Mouse (Mus musculus) ZHBTc4 (cell line): ENCODE results near the gene Tep1.
"Not testable (repeated sequence)": the region's sequence is repeated elsewhere in the genome, so short reads cannot be mapped to it uniquely, and the experiment has no call there.

Experiments
- DNase-seq: peaks from one replicate; pipeline ENCODE4 v3.0.0-alpha.2; 2011; ENCODE audit warnings: low read depth, low spot score

The Tep1 gene

GRCm38 (mm10) chr14:50868211-50868610 is 2.1 kb downstream of the Tep1 start:
- no peak for DNase-seq

DNA sequence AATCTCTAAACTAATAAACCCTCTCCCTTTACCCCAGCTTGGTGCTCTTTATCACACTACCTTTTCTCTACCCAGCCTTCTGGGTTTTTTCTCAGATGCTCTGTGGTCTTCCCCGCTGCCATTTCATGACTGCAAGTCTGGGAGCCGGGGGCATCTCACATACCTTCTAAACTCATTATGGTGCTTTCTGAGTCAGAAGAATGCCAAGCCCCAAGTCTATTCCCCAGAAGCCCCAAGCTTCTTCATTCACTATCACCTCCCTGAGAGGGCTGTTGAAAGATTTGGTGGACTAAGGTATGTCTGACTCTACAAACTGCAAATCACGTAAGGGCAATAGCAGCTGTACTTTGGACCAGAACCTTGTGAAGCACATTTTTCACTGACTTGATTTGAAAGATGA is 3.4 kb downstream of the Tep1 start:
- no peak for DNase-seq

- DNase-seq: not testable (repeated sequence)
Measured at GRCm38 (mm10) chr14:50865005-50865404, 5.4 kb downstream of the Tep1 start.

GRCm38 (mm10) chr14:50862641-50863040 is 7.7 kb downstream of the Tep1 start:
- peak; percentile 31 for DNase-seq

DNA sequence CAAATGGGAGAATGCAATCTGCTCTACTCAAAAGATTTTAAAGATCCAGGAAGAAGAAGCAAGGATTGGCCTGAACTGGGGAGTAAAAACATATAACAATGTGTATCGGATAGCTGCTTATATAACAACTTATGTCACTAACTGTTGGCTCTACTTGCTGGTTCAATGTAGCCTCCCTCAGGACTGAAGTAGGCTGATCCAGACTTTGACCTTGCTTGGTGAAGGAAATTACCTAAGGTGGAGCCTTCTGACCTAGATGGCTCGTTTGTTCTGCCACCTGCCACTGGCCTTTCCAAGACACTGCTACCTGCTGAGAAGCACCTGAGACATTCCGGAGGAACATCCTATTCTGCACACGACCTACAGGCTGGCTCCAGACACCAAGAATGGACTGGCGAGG is 14.6 kb downstream of the Tep1 start:
- DNase-seq: no peak

DNA sequence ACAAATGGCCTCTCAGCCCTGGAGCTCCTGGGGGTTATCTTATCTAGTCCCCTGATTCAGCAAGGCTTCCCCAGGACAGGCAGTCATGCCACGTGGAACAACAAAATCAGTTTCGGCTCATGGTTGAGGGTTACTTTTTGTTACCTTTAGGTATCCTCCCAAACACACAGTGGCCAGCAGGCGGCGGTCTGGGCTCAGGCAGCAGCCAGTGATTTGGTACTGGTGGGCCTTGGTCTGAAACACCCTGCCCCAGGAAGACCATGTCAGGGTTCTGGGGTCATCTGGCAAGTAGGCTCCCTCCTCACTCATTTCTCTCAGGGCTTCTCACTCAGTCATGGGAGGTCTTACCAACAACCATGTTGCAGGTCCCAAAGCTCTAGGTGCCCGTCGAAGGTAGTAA is 33.1 kb downstream of the Tep1 start:
- peak; percentile 65 for DNase-seq

GRCm38 (mm10) chr14:50834435-50834834 is 35.9 kb downstream of the Tep1 start:
- no peak for DNase-seq

- no peak for DNase-seq
Measured at GRCm38 (mm10) chr14:50833964-50834363, 36.4 kb downstream of the Tep1 start.

- no peak for DNase-seq
Measured at GRCm38 (mm10) chr14:50829878-50830277, 40.5 kb downstream of the Tep1 start.

GRCm38 (mm10) chr14:50826579-50826978 is 43.8 kb downstream of the Tep1 start:
- DNase-seq: no peak

GRCm38 (mm10) chr14:50824219-50824618 is 46.1 kb downstream of the Tep1 start:
- DNase-seq: no peak

DNA sequence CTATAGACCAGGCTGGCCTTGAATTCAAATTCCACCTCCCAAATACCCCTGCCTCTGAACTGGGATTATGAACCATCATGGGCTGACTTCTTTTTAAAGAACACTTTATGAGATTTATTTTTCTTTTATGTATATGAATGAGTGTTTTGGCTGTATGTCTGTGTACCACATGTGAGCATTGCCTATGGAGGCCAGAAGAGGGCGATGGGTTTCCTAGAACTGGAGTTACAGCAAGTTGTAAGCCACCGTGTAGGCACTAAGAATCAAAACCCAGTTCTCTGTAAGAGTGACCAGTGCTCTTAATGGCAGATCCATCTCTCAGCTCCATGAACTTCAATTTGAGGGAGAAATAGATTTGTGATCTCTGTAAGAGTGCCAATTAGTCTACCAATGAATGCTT is 47.1 kb downstream of the Tep1 start:
- no peak for DNase-seq

- no peak for DNase-seq
Measured at GRCm38 (mm10) chr14:50813060-50813459, 57.3 kb downstream of the Tep1 start.

DNA sequence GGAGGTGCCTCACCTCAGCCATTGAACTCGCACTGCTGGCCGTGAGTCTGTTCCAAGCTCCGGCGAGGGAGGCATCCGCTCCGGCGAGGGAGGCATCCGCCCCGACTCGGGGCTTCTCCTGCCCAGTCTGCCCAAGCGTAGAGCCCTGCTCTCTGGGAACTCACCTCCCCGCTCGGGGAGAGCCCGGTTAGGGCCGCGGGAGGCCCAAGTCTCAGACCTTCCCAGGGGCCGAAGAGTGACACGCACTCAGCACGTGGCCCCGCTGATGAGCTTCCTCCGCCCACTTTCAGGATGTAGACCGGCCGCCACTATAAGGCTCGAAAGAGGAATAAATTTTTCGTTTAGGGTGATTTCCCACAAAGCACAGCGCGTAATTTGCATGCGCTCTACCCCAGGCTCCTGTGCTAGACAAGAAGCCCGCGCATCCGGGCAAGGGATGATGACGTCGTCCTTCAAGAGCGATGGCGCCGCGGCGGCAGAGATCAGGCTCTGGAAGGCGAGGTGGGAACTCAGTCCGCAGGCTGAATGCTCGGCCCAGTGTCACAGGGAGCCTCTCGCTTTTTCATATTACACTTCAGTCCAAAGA is 62.8 kb downstream of the Tep1 start, which contains the start of the genes Ccnb1ip1 and Parp2:
Gene Ccnb1ip1, minus strand, starts transcription at position 246 of the 586 bp plus-strand sequence.
Gene Parp2, plus strand, starts transcription at position 355 of the 586 bp plus-strand sequence.
- DNase-seq: peak; percentile 97

- DNase-seq: not testable (repeated sequence)
Measured at GRCm38 (mm10) chr14:50806469-50806868, 63.9 kb downstream of the Tep1 start.

DNA sequence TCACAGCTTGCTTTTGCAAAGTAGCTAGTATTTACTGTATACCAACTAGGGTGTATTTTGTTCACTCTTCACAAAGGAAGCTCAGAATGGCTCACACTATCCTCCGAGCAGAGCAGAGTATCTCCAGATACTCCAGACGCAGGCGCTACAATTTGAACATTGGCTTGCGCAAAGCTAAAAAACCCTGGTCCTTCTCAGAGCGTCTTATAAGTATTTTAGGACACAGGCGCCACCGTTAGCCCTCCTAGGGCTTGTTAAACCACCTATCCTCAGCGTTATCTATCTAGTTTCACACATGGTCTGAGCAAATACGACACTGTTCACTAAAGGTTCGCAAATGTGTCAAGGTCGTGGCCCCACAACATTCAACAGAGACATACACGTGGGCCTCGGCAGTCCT is 65.7 kb downstream of the Tep1 start:
- no peak for DNase-seq

- DNase-seq: peak; percentile 75
Measured at GRCm38 (mm10) chr14:50802843-50803562, 67.4 kb downstream of the Tep1 start.

DNA sequence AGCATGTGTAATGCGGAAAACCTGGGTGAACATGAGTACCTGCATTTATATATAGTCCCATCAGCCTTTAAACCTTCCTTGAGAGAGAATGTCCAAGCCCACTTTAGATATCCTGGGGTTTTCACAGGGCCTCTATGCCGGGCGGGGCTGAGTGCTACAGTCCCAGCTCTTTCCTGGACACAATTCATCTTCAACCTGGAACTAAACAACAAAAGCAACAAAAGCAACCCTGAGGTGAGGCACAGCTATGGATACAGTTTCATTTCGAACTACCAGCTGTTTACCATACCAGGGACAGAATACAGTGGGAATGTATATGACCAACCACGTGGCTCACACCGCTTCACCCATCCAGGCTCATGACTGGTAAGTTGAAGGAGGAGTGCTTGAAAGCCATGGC is 67.9 kb downstream of the Tep1 start:
- no peak for DNase-seq

DNA sequence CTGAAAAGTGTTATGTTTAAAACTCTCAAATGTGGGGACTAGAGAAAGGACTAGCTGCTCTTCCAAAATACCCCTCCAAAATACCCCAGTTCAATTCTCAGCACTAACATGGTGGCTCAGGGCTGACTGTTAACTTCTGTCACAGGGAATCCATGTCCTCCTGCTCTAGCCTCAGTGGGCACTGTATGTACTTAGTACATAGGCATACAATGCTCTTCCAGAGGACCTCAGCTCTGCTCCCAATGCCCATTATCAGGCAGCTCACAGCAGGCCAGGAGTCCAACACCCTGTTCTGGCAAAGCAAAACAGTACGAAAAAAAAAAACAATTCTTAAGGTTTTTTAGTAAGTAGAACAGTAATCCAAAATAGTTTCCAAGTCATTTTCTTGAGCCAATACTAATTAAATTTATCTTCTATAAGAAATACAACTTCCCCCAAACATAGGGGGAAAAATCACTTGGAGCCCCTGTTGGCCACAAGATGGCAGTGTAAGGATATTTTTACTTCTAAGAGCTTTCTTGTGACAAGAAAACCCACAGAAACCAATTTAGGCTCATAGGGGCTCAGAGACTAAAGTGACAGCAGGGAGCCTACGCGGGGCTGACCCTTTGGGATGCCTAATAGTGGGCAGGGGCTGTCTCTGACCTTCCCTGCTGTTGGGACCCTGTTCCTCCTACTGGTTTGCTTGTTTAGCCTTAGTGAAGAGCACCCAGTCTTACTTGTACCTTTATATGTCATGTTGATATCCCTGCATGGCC is 70.7 kb downstream of the Tep1 start:
- DNase-seq: peak; percentile 72

DNA sequence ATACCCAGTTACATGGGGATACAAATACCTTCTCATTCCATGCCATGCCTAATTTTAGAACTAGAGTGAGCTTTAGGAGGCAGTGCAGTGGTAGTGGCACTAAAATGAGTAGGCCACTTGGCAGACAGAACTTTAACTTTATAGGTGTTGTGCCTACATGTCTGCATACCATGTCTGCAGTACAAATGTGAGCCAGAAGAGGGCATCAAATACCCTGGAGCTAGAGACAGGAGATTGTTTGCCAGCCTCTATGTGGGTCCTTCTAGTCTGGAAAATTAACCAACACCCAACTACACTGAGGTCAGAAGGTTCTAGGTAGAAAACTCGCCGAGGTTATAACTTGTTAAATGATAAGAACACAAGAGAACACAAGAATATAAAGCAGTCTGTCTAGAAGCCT is 71.8 kb downstream of the Tep1 start:
- DNase-seq: peak; percentile 77

DNA sequence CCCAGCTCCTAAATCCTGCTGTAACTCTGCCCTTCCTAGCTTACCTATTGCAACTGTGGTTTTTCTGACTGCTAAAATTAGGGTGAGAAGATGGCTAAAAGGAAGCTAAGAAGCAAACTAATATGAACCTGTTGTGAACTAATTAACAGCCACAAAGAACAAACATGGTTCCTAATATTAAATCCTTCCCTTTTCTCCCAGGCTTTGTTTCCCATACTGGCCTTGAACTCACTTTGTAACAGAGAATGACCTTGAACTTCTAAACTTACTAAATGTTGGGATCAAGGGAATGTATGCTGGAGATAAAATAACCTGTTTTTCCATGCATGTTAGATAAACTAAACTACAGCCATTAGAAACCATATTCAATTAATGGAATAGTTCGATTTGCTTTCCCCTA is 73.9 kb downstream of the Tep1 start:
- no peak for DNase-seq

DNA sequence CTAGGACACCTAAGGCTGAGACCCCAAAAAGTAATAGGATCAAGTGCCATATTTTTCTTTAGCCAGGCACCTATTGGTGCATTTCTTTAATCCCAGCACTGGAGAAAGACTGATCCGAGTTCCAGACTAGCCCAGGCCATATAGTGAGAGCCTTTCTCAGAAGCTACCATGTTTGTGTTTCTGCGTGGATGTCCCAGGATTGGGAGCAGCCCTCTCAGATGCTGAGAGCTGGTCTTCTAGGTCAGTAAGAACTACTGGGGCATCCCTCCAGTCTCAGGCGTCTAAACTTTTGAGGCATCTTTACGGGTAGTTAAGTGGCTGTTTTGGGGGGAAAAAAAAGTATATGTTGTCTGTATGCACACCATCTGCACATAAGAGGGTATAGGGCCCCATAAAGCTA is 74.4 kb downstream of the Tep1 start:
- DNase-seq: no peak
